Mouse (Mus musculus) G1E-ER4 (cell line): Measurements from ENCODE around the gene Etl4. TPM values are rescaled to one million over a fixed set of nuclear protein-coding genes. Genes with fewer than 3 reads are reported as not detected.

Experiments used
- GATA1 ChIP-seq: IDR thresholded peaks from one replicate; pipeline ENCODE4 v1.8.0; 2012; ENCODE audit warnings: low read length, inconsistent platforms
- polyA plus RNA-seq: library from polyadenylated mRNA; stranded (reverse); fragments of >175 nt; gene quantifications from 2 replicates; pipeline ENCODE4 v1.2.3, GENCODE M21; 2012

Etl4 gene
- polyA plus RNA-seq, 1 experiment = not detected

DNA sequence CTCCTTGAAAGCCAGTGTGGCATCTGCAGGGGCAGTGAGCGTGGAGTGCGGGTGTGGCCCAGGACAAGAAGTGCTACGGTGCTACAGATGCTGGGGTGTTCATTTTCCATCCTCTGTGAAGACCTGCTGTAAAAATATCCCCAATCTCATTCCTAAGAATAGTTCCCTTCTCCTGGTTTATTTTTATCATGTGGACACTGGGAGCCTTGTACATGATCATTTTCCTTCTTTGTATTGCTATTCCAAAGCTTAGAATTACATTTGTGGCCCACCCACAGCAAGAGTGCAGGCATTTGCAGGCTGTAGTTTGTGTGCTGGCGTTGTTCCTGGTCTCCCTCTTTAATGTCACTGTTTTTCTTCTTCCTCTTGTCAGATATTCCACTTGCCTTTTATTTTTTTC is 809.5 kb downstream of the Etl4 start:
- TF ChIP-seq GATA1 = no peak

DNA sequence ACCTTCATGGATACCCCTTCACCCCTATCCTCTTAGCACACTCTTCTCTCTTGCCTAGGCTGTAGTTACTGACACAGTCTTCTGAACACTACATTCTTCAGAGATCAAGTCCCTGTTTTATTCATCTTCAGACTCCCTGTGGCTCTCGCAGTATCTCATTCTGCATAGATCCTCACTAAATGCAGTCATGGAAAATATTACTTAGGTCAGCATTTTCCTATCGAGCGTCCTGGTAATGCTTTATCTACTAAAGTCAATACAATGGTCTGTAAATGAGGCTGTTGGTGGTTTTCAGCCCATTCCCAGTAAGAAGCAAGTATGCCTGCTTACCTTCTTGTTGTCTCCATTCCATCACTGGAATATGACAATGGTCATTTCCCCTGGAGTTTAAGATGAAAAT is 811.5 kb downstream of the Etl4 start:
- no peak for TF ChIP-seq GATA1

DNA sequence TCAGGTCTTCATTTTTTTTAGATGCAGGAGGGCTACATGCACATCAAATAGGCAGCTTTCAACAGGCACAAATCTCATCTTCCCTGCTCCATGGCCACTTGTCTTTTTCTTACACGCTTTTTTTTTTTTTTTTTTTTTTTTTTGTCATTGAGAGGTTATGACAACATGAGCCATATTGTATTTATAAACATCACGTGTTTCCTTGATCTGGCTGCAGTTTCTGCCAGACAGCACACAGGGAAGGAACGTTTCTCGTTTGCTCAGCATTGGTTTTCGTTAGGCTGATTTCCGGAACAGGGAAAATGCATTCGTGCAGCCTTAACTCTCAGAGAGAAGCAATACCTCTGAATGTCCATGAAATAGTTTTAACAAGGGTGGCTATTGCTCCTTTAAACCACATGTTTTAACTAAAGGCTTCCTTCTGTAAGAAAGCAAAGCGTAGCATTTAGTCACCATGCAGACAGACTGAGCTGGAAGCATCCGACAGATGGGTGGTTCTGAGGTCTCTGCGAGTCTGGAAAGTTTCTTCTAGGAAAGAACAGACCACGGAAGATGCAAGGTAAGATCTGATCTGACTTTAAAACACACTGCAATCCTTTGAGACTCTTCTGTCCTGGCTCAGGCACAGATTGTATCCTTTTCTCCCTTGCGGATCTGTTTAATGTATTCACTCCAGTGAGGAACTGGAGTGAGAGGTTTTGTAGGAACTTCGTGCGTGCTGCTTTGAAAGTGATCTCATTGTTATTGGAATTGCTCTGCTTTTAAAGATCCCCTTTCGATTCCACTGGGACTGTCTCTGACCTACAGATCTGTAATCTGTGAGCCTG is 812.8 kb downstream of the Etl4 start:
- TF ChIP-seq GATA1 = no peak

DNA sequence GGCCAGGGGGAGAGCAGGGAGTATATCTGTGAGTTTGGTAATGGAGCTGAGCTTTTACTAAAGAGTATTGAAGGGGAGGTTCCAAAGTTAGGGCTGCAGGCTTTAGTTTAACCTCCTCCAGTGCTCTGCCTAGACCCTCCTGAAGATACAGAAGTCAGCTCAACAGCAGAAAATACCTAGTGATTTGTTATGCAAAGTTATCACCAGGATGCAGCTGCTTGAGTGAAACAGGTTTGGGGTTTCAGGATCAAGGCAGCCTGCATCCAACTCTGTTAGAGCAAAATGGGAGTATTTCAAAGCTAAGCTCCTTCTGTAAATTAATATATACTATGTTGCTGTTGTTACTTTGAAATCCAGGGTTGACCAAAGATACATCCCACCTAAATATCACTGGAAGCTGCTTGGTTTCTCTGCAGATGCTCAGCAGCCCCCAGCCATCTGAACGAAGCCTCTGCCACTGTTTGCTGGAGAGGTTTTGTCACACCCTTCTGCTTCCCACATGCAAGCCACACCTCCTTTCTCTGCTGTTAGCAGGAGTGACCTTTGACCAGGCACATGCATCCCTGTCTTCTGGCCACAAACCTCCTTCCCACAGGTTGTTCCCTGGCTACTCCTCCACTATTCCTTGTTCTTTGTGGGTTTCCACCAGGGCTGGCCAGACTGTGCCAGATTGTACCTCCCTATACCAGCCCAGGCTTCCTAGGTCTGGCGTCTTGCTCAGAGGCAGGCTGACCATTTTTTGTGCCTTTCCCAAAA is 814.6 kb downstream of the Etl4 start:
- TF ChIP-seq GATA1 = no peak

DNA sequence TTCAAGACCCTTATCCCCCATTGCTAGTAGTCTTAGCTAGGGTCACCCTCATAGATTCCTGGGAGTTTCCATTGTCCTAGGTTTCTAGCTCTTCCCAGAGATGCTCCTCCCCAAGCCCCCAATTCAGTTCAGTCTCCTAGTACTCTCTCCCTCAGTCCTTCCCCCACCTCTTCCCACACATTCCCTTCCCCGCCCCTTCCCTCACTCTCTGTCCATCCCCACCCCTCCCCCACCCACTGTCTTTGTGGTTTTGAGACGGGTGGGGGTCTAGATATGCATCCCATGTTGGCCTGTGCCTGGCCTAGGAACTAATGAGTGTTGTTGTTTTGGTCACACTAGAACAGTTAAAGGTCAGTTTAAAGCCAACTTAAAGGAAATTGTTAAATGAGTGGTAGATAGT is 817.4 kb downstream of the Etl4 start:
- TF ChIP-seq GATA1 = no peak

DNA sequence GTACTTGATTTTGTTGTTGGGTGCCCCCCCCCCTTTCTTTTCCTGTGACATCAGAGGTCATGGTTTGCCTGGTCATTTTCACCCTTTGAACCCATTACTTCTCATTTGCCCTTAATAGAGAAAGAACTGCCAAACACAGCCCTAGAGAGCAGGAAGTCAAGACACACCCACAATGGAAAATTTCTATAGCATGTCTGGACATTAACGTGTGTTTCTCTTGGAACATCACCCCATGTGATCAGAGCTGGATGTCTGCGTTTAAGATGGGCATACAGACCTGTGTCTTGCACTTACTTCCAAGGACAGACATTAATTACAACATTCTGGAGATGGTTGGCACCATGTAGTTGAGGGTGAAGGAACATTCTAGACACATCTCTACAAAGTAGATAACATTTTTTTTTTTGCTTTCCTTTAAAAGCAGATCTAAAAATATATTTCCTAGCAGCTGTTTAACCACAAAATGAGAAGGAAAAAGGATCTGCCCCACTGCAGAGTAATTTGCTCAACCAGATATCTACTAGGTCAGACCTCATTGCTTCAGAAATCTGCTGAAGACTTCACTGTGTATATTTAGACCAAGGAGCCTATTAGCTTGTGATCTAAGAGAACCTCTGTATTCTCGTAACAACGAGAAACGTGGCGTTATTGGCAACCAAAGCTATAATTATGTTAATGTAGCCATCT is 818.3 kb downstream of the Etl4 start:
- no peak for TF ChIP-seq GATA1

DNA sequence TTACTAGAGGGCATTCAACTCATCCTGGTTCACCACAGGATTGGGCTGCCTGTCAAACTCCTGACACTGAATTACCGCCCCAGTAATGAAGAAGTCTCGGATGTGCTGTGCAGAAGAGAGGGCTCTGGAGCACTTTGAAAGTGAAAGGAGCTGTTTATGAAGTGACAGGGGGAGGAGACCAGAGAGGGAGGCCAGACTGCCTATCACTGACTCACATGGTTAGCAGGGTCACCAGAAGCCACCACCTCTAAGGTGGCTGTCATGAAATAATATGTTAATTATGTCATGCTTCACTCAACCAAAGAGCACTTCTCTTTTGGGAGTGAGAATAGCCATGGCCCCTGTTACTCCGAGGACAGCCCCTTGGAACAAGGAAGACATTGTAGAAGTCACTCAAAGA is 825.9 kb downstream of the Etl4 start:
- TF ChIP-seq GATA1 = no peak

DNA sequence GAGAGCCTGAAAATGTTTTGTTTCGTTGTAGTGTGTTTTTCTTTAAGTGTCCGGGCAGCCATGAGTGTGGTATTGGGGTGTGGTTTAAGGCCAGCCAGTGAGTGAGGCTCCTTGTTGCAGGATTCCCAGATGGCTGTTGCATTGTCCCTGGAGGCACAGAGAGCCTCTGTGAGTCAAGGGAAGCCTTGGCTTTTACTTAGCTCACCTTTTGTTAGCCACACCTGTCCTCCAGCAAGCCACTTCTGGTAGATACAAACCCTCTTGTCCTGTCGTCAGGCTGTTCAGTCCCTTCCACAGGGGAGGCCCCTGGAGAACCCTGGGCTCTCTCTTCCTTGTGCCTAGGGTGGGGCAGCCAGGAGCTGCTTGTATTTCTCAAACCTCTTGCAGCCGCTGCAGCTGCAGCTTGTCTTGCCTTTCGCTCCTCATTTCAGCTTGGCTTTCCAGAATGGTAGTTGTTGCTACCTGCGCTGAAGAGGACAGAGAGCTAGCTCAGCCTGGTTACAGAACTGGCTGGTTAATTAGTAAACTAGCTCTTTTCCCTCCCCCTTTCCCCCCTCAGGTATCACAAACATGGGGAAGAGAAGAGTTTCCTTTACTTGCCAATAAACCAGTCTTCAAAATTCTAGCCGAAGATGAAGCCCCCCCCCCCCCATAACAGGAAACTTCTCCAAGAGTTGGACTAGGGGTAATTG is 826.9 kb downstream of the Etl4 start:
- no peak for TF ChIP-seq GATA1

DNA sequence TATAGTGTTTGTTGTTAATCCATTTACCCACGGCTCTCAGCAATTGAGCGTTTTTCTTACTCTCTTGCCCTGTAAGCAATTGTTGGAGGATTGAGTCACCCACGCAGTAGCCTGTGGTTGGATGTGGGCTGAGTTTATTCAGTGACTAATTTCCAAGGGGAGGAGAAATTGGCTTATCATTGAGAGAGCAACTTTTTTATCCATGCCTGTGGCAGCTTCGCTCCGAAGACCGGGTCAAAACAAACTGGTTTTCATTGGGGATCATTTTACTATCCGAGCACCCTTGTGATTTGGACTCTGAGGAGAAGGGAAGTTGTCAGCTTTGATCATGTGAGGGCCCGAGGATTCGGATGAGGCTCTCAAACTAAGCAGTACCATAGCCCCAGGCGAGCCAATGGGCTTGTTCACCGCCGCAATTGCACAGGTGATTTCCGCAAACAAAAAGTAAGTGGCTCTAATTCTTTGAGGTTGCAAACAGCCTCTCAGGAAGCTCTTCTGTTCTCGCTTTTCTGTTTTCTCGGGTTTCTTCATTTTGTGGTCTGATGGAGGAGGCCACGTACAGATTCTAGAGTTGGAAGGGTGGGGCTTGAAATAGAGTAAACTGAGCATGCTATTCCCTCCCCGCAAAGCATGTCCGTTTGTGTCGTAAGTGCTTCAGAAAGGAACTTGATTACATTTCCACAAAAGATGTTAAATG is 827.7 kb downstream of the Etl4 start:
- TF ChIP-seq GATA1 = no peak

DNA sequence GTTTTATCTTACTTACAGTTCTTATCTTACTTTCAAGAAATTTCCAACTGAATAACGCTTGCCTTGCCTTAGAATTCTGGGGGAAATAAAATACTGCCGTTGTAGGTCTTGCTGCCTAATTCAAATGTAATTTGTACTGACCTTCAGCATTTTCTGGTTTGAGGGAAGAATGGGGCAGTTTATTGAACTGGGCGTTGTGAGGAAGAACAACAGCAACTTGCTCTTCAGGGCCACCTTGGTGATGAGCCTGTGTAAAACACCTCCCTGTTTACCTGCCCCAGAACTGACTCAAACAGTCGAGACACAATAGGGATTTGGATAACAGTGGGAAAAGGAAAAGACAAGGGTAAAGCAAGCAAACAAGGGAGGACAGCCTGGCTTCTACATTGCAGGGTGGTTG is 828.3 kb downstream of the Etl4 start:
- no peak for TF ChIP-seq GATA1

DNA sequence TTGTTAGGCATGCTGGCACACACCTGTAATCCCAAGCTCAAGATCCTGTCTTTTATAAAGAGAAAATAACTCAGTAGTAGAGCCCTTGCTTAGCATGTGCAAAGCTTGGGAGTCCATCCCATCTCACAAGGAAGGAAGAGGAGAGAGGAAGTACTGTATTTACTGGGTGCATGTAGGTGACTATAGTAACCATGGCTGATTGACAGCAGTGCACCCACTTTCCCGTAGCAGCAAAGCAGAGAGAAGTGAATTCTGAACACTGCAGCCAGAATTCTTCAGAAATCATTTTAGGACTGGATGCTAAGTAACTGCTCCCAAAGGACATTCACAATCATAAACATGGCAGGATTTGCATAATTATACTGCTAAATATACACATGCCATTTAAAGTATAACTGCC is 838.1 kb downstream of the Etl4 start:
- no peak for TF ChIP-seq GATA1

DNA sequence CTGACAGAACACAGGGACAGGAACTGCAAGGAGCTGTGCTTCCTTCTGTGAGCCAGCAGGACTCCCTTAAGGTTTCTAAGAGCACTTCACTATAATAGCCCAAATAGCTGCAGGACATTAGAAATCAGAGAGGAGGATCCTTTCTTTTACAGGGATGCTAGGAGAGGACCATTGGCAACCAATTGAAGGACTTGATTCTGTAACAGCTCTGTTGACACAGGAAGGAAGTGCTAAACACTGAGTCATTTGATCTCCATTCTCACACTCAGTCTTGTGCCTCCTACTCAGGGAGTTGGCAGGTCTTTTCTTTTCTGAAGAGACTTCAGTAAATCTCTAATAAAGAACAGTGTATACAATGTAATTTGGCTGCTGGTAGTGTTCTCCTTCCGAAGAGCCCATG is 838.9 kb downstream of the Etl4 start:
- no peak for TF ChIP-seq GATA1

DNA sequence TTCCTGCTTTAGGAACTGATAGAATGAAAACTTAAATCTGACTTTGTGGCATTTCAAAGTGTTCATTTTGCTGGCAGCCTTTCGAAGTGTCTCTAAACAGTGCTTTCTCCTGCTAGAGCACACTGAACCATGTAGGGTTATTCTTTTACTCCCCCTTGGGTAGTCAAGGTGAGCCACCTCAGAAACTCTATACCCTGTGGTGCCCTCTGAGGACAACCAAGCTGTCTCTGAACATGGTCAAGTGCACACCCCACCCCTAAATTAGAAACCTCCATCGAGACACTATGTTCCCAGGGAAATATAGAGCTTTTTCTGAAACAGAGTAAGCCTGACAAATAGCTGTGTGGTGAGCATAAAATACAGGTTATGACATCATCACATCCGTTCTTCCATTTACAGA is 840.1 kb downstream of the Etl4 start:
- TF ChIP-seq GATA1 = no peak

DNA sequence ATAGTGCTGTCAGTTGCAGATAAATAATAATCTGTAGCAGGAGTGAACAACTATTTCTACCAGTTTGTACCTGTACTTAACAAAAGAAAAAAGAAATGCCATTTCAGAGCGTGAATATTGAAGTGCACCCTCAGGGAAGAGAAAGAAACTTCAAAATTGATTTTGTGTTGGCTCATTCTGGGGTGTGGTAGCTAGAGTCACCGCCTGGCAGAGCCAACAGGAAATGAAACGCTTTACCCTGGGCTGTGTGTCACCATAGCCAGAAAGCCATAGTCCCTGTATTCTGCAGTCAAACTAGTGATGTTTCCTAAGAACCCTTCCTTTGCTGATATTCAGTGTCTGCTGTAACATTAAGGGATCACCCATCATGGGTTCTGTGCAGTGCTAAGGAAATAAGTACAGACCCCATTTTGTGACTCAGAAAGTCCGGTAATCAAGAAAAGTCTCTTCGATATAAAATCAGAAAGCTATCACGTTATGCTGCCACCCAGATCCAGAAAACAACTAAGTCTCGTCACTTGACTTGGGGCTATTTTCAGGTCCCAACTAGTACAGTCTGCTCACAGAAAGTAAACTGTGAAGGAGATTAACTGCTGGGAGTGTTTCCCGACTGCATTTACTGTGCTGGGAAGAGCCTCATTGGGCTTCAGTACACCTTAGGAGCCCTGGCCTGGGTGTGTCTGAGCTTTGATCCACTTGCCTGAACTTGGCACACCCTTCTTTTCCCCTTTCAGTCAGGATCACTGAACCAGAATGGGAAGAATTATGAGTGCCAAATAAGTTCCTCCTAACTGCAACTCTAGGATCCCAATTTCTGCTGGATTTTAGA is 843.9 kb downstream of the Etl4 start:
- TF ChIP-seq GATA1 = no peak
